ENCODE assay signal across 7 mouse cellular contexts in the genomic region with DNA sequence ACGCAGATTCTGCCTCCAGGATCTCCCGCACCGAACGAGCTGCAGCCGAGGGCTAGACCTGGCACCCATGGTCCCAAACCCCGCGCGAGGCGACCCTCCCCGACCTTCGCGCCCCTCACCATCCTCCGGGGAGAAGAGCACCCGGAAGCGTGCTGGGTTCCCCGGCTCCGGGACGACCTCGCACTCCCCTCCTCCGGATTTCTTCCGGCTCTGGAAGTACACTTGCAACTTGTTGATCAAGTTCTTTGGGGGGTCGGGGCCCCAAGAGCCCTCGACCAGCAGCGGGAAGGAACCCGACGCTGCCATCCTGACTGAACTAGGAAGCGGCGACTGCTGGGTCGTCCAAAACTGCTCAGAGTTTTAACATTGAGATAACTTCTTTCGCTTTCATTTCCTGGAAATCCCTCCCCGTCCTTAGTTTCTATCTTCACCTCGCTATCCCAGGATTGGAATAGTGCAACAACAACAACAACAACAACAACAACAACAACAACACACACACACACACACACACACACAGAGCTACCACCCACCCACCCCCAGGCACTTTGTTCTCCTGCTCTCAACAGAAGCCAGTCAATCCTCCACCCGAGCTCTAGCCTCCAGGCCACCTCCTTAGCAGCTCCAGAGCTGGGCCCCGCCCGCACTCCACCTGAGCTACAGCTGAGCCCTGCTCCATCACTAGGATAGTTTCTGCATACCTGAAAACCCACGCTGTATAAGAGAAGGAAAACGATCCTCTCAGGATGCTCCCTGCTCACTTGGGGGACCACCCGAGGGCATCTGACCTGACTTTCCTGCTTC. TPM values are rescaled to one million over a fixed set of nuclear protein-coding genes. Genes with fewer than 3 reads are reported as not detected.
DNase-seq lines count a peak whose midpoint lies in the region; ATAC-seq and TF ChIP-seq lines count a peak whose summit lies in the region.

Parp14 (minus strand) TSS at position 497 of the 804 bp plus-strand sequence.

- ATAC-seq in hematopoietic stem cell, adult 5-6 weeks (replicated peaks in 1 of 2; ENCODE audit: insufficient read depth in 1 of 2, low FRiP score in 2 of 2, low TSS enrichment in 1 of 2, low read depth in 1 of 2, poor library complexity in 2 of 2, severe bottlenecking in 2 of 2) = peak; percentile 37 to 53; a peak in 3 of 4 replicates
- 0 out of 2 replicates have a peak, but pooled peaks have one; percentile 39 for ATAC-seq in limb, embryonic 11.5 days (ENCODE audit: insufficient number of reproducible peaks, low FRiP score, low TSS enrichment, low read depth)

- peak within 1 kb of the TSS; percentile 14; the same call in 1 of the 2 replicates for H3K27ac ChIP-seq in ES-Bruce4 (ENCODE audit: insufficient read depth, low read length)
- H3K27ac ChIP-seq in forebrain, embryonic 10.5 days = peak within 1 kb of the TSS; percentile 76
- H3K27ac ChIP-seq in limb, embryonic 11.5 days (replicated peaks; ENCODE audit: low read depth, low read length) = no peak within 1 kb of the TSS
- H3K27ac ChIP-seq in midbrain, embryonic 10.5 days (replicated peaks) = peak within 1 kb of the TSS; percentile 75

- no peaks in the 10 kb centered on the region for H3K27me3 ChIP-seq in ES-Bruce4 (ENCODE audit: control insufficient read depth, insufficient read depth, low read length, poor library complexity, severe bottlenecking)
- H3K27me3 ChIP-seq in forebrain, embryonic 10.5 days (ENCODE audit: poor library complexity, severe bottlenecking) = peaks cover 51% of the 10 kb centered on the region
- peaks cover 13% of the 10 kb centered on the region for H3K27me3 ChIP-seq in limb, embryonic 11.5 days (ENCODE audit: control insufficient read depth, insufficient read depth, low read length)
- H3K27me3 ChIP-seq in midbrain, embryonic 10.5 days (ENCODE audit: low read depth, poor library complexity, severe bottlenecking) = peaks cover 46% of the 10 kb centered on the region
- H3K27me3 ChIP-seq in splenic B cell, adult 2 months (ENCODE audit: control insufficient read depth, insufficient read depth, low read length, poor library complexity, severe bottlenecking) = no peaks in the 10 kb centered on the region

- peak within 1 kb of the TSS; percentile 77 for H3K9ac ChIP-seq in ES-Bruce4 (ENCODE audit: low read depth, poor library complexity, severe bottlenecking)
- H3K9ac ChIP-seq in limb, embryonic 11.5 days (ENCODE audit: low read length) = peak within 1 kb of the TSS; percentile 71

- H3K4me1 ChIP-seq in ES-Bruce4 (ENCODE audit: control insufficient read depth, insufficient read depth, low read length) = peaks cover 10% of the 10 kb centered on the region
- peaks cover 21% of the 10 kb centered on the region for H3K4me1 ChIP-seq in forebrain, embryonic 10.5 days
- no peaks in the 10 kb centered on the region for H3K4me1 ChIP-seq in limb, embryonic 11.5 days (ENCODE audit: control insufficient read depth, insufficient read depth, low read length)
- peaks cover 19% of the 10 kb centered on the region for H3K4me1 ChIP-seq in midbrain, embryonic 10.5 days

- H3K4me2 ChIP-seq in limb, embryonic 11.5 days (ENCODE audit: low read depth, severe bottlenecking) = peak within 1 kb of the TSS; percentile 93

- no peaks in the 10 kb centered on the region for H3K36me3 ChIP-seq in ES-Bruce4 (ENCODE audit: control insufficient read depth, insufficient read depth, low read length, poor library complexity, severe bottlenecking)
- H3K36me3 ChIP-seq in forebrain, embryonic 10.5 days (replicated peaks) = no peaks in the 10 kb centered on the region
- H3K36me3 ChIP-seq in limb, embryonic 11.5 days (ENCODE audit: control insufficient read depth, insufficient read depth, low read length) = no peaks in the 10 kb centered on the region
- no peaks in the 10 kb centered on the region for H3K36me3 ChIP-seq in midbrain, embryonic 10.5 days
- no peaks in the 10 kb centered on the region for H3K36me3 ChIP-seq in splenic B cell, adult 2 months (ENCODE audit: control insufficient read depth, insufficient read depth, low read length, poor library complexity, severe bottlenecking)

- peak within 1 kb of the TSS; percentile 74 for H3K4me3 ChIP-seq in ES-Bruce4 (ENCODE audit: low read depth, low read length)
- peak within 1 kb of the TSS; percentile 69 for H3K4me3 ChIP-seq in forebrain, embryonic 10.5 days
- H3K4me3 ChIP-seq in limb, embryonic 11.5 days (ENCODE audit: low read depth, low read length) = peak within 1 kb of the TSS; percentile 58
- peak within 1 kb of the TSS; percentile 72 for H3K4me3 ChIP-seq in midbrain, embryonic 10.5 days

- DNase-seq in adrenal gland, adult (ENCODE audit: inconsistent age in 2 of 2, low spot score in 1 of 2) = peak; percentile 54 to 89
- peak; percentile 41 for DNase-seq in forebrain, embryonic 10.5 days (ENCODE audit: extremely low spot score, low spot score)
- DNase-seq in limb, embryonic 11.5 days (ENCODE audit: low spot score) = peak; percentile 60
- peak; percentile 47 for DNase-seq in midbrain, embryonic 10.5 days (ENCODE audit: low spot score)
- DNase-seq in splenic B cell, adult 2 months (ENCODE audit: low read depth, low spot score) = peak; percentile 52

- 1% methylated on average over 38 of the region's 38 CpGs for WGBS in forebrain, embryonic 10.5 days
- 1% methylated on average over 37 of the region's 38 CpGs for WGBS in limb, embryonic 11.5 days
- WGBS in midbrain, embryonic 10.5 days = 2% methylated on average over 38 of the region's 38 CpGs

- no peak for TF ChIP-seq CTCF in ES-Bruce4 (IDR thresholded peaks at IDR 0.05; ENCODE audit: low read depth, low read length)

- TF ChIP-seq EP300 in ES-Bruce4 (IDR thresholded peaks at IDR 0.05; ENCODE audit: insufficient read depth, low read depth, low read length) = no peak

- TF ChIP-seq POLR2A in ES-Bruce4 (IDR thresholded peaks at IDR 0.05; ENCODE audit: insufficient read depth, low read length) = no peak

- H3K9me3 ChIP-seq in ES-Bruce4 (replicated peaks; ENCODE audit: control insufficient read depth, insufficient read depth, low read length, poor library complexity, severe bottlenecking) = no peaks in the 10 kb centered on the region
- H3K9me3 ChIP-seq in forebrain, embryonic 10.5 days = no peaks in the 10 kb centered on the region
- no peaks in the 10 kb centered on the region for H3K9me3 ChIP-seq in limb, embryonic 11.5 days (ENCODE audit: control insufficient read depth, low read length)
- no peaks in the 10 kb centered on the region; the same call in 1 of the 2 replicates for H3K9me3 ChIP-seq in midbrain, embryonic 10.5 days (replicated peaks)

RNA-seq across cellular contexts. Expression of gene Parp14, which starts in this region (rescaled TPM):
- polyA plus RNA-seq in ES-Bruce4 (2011; ENCODE audit: insufficient read depth, insufficient read length, low read depth, missing spikeins) = 5.4 and 5.7 TPM in 2 replicates
- polyA plus RNA-seq in forebrain, embryonic 10.5 days (2016; fragmentation: Nextera tagmentation; extraction: Ambion mirVana) = 0.11 and 0.17 TPM in 2 replicates
- 36.6 and 38.7 TPM in 2 replicates for total RNA-seq in hematopoietic stem cell, adult 5-6 weeks (2017)
- 0.36 and 0.50 TPM in 2 replicates for polyA plus RNA-seq in limb, embryonic 11.5 days (2014; fragmentation: Nextera tagmentation; extraction: Ambion mirVana)
- 0.16 and 0.32 TPM in 2 replicates for polyA plus RNA-seq in midbrain, embryonic 10.5 days (2016; fragmentation: Nextera tagmentation; extraction: Ambion mirVana)

Comparison
In these comparisons a context has a peak if more than half of its experiments do, and no peak if none do; other contexts are left out.
1. Peak in DNase-seq, H3K4me3 ChIP-seq and H3K27ac ChIP-seq in forebrain, embryonic 10.5 days; RNA of the gene not detected or under 1 TPM.
2. Peak in DNase-seq, ATAC-seq, H3K4me3 ChIP-seq, H3K9ac ChIP-seq and H3K4me2 ChIP-seq in limb, embryonic 11.5 days; RNA of the gene not detected or under 1 TPM.
3. Peak in DNase-seq, H3K4me3 ChIP-seq and H3K27ac ChIP-seq in midbrain, embryonic 10.5 days; RNA of the gene not detected or under 1 TPM.